Mouse (Mus musculus) hindbrain, embryonic 12.5 days (tissue): ENCODE results near the gene P4htm. TPM values are rescaled to one million over a fixed set of nuclear protein-coding genes. Genes with fewer than 3 reads are reported as not detected.
"Not testable (repeated sequence)": the region's sequence is repeated elsewhere in the genome, so short reads cannot be mapped to it uniquely, and the experiment has no call there.

Experiments used
- ATAC-seq: fragments of 200-750 bp; cut with Nextera tagmentation; 2 replicates; pipeline ENCODE4 v1.8.0; 2017; ENCODE audit warnings: moderate TSS enrichment; ENCODE audit not compliant: low FRiP score
- H3K27ac ChIP-seq: fragments of 300-500 bp; sonication (generic); 2 replicates; pipeline ENCODE4 v1.5.1; 2016; ENCODE audit warnings: mild to moderate bottlenecking
- H3K27me3 ChIP-seq: fragments of 300-500 bp; sonication (generic); 2 replicates; pipeline ENCODE4 v1.6.1; 2016; ENCODE audit warnings: mild to moderate bottlenecking
- H3K36me3 ChIP-seq: fragments of 300-500 bp; sonication (generic); 2 replicates; pipeline ENCODE4 v1.6.1; 2016; ENCODE audit warnings: mild to moderate bottlenecking
- H3K4me1 ChIP-seq: fragments of 300-500 bp; sonication (generic); 2 replicates; pipeline ENCODE4 v1.6.1; 2016
- H3K4me2 ChIP-seq: fragments of 300-500 bp; sonication (generic); replicated peaks from 2 replicates; pipeline ENCODE4 v1.6.1; 2016; ENCODE audit warnings: mild to moderate bottlenecking
- H3K4me3 ChIP-seq: fragments of 300-500 bp; sonication (generic); 2 replicates; pipeline ENCODE4 v1.5.1; 2016; ENCODE audit warnings: mild to moderate bottlenecking
- H3K9ac ChIP-seq: fragments of 300-500 bp; sonication (generic); 2 replicates; pipeline ENCODE4 v1.6.1; 2016; ENCODE audit warnings: mild to moderate bottlenecking, moderate library complexity
- H3K9me3 ChIP-seq: fragments of 300-500 bp; sonication (generic); replicated peaks from 2 replicates; pipeline ENCODE4 v1.6.1; 2016; ENCODE audit warnings: mild to moderate bottlenecking
- WGBS: fragments of 180-500 bp; shearing (Covaris S2); methylation state at CpG from one replicate; pipeline ENCODE4 v1.1.7; 2016; 5-methylcytosine and 5-hydroxymethylcytosine counted together
- polyA plus RNA-seq: library from polyadenylated mRNA; unstranded; fragments of >200 nt; fragmentation: Nextera tagmentation; extraction: Ambion mirVana; gene quantifications from 2 replicates; pipeline ENCODE4 v1.2.1, GENCODE M21; 2016

Gene P4htm
- 19.0 and 19.9 TPM in 2 replicates for polyA plus RNA-seq

- ATAC-seq: peak; percentile 82
- Histone ChIP-seq H3K9me3 (no peaks in the 10 kb centered on the region), H3K27ac (peak within 1 kb of the TSS; percentile 74), H3K9ac (peak within 1 kb of the TSS; percentile 78), H3K36me3 (no peaks in the 10 kb centered on the region), H3K4me1 (peaks cover 15% of the 10 kb centered on the region), H3K4me3 (peak within 1 kb of the TSS; percentile 69), H3K4me2 (peak within 1 kb of the TSS; percentile 83), H3K27me3 (no peaks in the 10 kb centered on the region)
- 3% methylated on average over 65 of the region's 69 CpGs for WGBS
Observed at GRCm38 (mm10) chr9:108596998-108597764, at the start of gene P4htm. TSS of gene P4htm (minus strand) at chr9:108597667.

GRCm38 (mm10) chr9:108639825-108640224 is 42.4 kb upstream of the P4htm start:
- no peak overlapping the region for H3K27ac ChIP-seq
- no peak overlapping the region for H3K9ac ChIP-seq
- no peak overlapping the region for H3K4me3 ChIP-seq
- no peaks in the 10 kb centered on the region for H3K9me3 ChIP-seq
- 89% methylated on average over 2 of the region's 2 CpGs for WGBS
- H3K27me3 ChIP-seq: no peaks in the 10 kb centered on the region
- H3K36me3 ChIP-seq: peaks cover 24% of the 10 kb centered on the region
- no peak overlapping the region for H3K4me2 ChIP-seq
- no peak for ATAC-seq
- H3K4me1 ChIP-seq: no peaks in the 10 kb centered on the region

DNA sequence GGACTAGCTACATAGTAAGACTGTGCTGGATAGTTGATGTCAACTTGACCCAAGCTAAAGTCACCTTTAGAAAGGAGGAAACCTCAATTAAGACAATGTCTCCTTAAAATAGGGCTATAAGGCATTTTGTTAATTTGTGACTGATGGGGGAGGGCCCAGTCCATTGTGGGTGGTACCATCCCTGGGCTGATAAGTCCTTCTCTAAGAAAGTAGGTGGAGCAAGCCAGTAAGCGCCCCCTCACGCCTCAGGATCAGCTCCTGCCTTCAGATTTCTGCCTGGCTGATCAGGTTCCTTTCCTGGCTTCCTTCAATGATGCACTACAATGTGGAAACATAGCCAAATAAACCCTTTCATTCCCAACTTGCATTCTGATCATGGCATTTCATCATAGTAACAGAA is 37.9 kb upstream of the P4htm start:
- no peaks in the 10 kb centered on the region for H3K4me1 ChIP-seq
- WGBS: 82% methylated on average over 2 of the region's 2 CpGs
- ATAC-seq: no peak
- no peak overlapping the region for H3K27ac ChIP-seq
- no peaks in the 10 kb centered on the region for H3K27me3 ChIP-seq
- H3K4me3 ChIP-seq: no peak overlapping the region
- peaks cover 11% of the 10 kb centered on the region for H3K36me3 ChIP-seq
- no peak overlapping the region for H3K9ac ChIP-seq
- no peak overlapping the region for H3K4me2 ChIP-seq
- H3K9me3 ChIP-seq: no peaks in the 10 kb centered on the region

DNA sequence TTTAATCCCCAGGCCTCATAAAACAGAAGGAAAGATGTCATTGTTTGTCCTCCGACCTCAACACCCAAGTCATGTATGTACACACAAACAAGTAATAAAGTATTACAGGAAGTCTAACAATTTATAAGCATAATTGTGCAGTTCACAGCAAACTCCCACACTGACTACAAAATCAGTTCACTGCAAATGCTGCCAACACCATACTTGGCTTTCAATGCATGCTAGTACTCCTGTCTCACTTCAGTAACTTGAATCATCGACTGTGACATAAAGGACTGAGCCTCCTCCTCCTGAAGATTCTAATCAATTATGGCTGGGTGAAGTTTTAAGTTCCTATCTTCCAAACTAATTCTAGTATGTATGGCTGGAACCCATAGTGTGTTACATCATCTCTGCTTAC is 36.4 kb upstream of the P4htm start:
- ATAC-seq: no peak
- Histone ChIP-seq H3K4me3 (no peak overlapping the region), H3K4me2 (no peak overlapping the region), H3K36me3 (0 out of 2 replicates have a peak, but pooled peaks cover 3% of the 10 kb centered on the region), H3K27me3 (no peaks in the 10 kb centered on the region), H3K9ac (no peak overlapping the region), H3K27ac (no peak overlapping the region), H3K9me3 (no peaks in the 10 kb centered on the region), H3K4me1 (no peaks in the 10 kb centered on the region)
- WGBS: 85% methylated on average over 2 of the region's 2 CpGs

- no peak overlapping the region for H3K27ac ChIP-seq
- 0 out of 2 replicates have a peak, but pooled peaks cover 7% of the 10 kb centered on the region for H3K36me3 ChIP-seq
- H3K9ac ChIP-seq: no peak overlapping the region
- no peak overlapping the region for H3K4me2 ChIP-seq
- no peak overlapping the region for H3K4me3 ChIP-seq
- WGBS: 90% methylated on average over 5 of the region's 5 CpGs
- ATAC-seq: no peak
- no peaks in the 10 kb centered on the region for H3K27me3 ChIP-seq
- no peaks in the 10 kb centered on the region for H3K4me1 ChIP-seq
- no peaks in the 10 kb centered on the region for H3K9me3 ChIP-seq
Observed at GRCm38 (mm10) chr9:108632375-108632774, 34.9 kb upstream of the P4htm start.

DNA sequence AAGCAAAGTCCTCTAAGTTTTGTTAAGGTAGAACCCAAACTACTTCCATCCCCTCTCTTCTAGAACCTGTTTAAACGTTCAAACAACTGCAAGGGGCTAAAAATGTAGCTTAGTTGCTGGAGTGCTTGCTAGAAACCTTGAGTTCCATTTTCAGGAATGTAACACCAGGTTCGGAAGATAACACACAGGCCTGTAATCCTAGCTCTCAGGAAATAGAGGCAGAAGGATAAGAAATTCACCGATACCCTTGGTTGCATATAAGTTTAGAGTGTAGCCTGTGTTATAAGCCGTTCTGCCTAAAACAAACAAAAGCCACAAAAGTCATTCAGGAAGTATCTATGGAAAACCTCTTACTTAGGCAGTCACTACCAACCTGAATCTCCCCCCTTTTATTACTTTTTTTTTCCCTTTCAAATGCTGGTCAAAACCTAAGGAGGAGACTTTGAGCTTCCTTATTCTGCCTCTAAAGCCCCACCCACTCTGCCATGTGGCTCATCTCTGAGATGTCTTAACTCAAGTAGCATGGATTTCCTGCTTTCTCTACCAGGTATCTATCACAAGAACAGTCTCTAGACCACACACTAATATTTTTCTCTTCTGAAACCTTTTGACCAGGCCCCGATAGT is 34.3 kb upstream of the P4htm start:
- 95% methylated on average over 5 of the region's 5 CpGs for WGBS
- no peak overlapping the region for H3K4me2 ChIP-seq
- no peaks in the 10 kb centered on the region for H3K4me1 ChIP-seq
- no peaks in the 10 kb centered on the region for H3K9me3 ChIP-seq
- 0 out of 2 replicates have a peak, but pooled peaks cover 7% of the 10 kb centered on the region for H3K36me3 ChIP-seq
- H3K4me3 ChIP-seq: no peak overlapping the region
- no peak for ATAC-seq
- H3K27me3 ChIP-seq: no peaks in the 10 kb centered on the region
- H3K9ac ChIP-seq: no peak overlapping the region
- H3K27ac ChIP-seq: no peak overlapping the region

- H3K4me2 ChIP-seq: no peak overlapping the region
- H3K27me3 ChIP-seq: no peaks in the 10 kb centered on the region
- H3K4me3 ChIP-seq: no peak overlapping the region
- H3K36me3 ChIP-seq: peaks cover 8% of the 10 kb centered on the region; the same call in 1 of the 2 replicates
- no peak for ATAC-seq
- no peak overlapping the region for H3K9ac ChIP-seq
- H3K9me3 ChIP-seq: no peaks in the 10 kb centered on the region
- no peaks in the 10 kb centered on the region for H3K4me1 ChIP-seq
- H3K27ac ChIP-seq: no peak overlapping the region
- WGBS: 85% methylated on average over 1 of the region's 1 CpGs
Observed at GRCm38 (mm10) chr9:108630683-108631082, 33.2 kb upstream of the P4htm start.

DNA sequence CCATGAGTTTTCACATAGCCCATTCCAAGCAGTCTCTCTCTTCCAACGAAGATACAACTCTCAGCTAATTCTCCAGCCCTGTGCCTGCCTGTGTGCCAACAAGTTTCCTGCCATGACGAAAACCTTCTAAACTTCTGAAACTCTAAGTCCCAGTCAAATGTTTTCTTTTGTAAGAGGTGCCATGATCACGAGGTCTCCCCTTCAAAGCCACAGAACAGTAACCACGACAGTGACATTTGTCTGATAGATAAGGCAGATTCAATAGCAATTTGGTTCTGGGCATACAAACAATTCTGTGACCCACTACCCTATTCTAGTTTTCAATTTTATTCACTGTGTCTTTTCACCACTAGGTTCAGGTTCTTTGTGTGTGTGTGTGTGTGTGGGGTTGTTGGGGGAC is 30.7 kb upstream of the P4htm start:
- Histone ChIP-seq H3K9me3 (no peaks in the 10 kb centered on the region), H3K36me3 (peaks cover 14% of the 10 kb centered on the region; the same call in 1 of the 2 replicates), H3K4me2 (no peak overlapping the region), H3K27me3 (no peaks in the 10 kb centered on the region), H3K9ac (no peak overlapping the region), H3K4me3 (no peak overlapping the region), H3K27ac (no peak overlapping the region), H3K4me1 (no peaks in the 10 kb centered on the region)
- 90% methylated on average over 4 of the region's 4 CpGs for WGBS
- no peak for ATAC-seq

DNA sequence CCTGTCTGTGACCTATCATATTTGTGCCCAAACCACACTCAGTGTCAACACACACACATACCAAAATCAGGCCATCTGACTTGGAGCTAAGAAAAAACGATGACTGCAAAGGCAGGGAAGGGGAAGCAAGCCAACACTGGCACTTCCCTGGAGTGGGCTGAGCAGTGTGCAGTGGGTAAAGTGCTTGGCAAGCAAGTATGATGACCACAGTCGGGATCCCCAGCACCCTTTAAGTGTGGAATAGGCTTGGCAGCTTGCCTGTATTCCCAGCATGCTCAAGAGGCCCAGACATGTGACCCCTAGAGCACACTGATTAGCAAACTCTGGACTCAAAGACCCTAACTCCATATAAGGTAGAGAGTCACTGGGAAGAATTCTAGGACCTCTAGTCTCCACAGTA is 29.0 kb upstream of the P4htm start:
- no peaks in the 10 kb centered on the region for H3K4me1 ChIP-seq
- 85% methylated on average over 2 of the region's 2 CpGs for WGBS
- H3K27me3 ChIP-seq: no peaks in the 10 kb centered on the region
- no peaks in the 10 kb centered on the region for H3K9me3 ChIP-seq
- H3K9ac ChIP-seq: no peak overlapping the region
- no peak overlapping the region for H3K4me2 ChIP-seq
- ATAC-seq: no peak
- peaks cover 14% of the 10 kb centered on the region; the same call in 1 of the 2 replicates for H3K36me3 ChIP-seq
- no peak overlapping the region for H3K4me3 ChIP-seq
- no peak overlapping the region for H3K27ac ChIP-seq

DNA sequence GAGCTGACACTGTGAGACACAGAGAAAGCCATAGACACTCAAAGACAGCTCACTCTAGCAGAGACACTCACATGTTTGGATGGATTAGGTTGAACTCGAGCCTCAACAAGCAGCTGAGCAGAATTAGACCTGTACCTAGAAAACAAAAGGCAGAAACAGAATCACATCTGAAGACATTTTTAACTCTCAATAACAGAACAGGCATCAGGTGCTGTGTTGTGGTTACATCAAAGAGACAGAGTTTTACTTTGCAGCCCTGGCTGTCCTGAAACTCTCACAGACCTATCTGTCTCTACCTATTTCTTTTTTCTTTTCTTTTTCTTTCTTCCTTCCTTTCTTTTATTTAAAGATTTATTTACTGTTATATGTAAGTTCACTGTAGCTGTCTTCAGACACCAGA is 19.8 kb upstream of the P4htm start:
- Histone ChIP-seq H3K4me3 (no peak overlapping the region), H3K9me3 (no peaks in the 10 kb centered on the region), H3K27me3 (no peaks in the 10 kb centered on the region), H3K27ac (no peak overlapping the region), H3K4me1 (no peaks in the 10 kb centered on the region), H3K4me2 (no peak overlapping the region), H3K9ac (no peak overlapping the region), H3K36me3 (peaks cover 50% of the 10 kb centered on the region)
- no peak for ATAC-seq
- WGBS: 90% methylated on average over 1 of the region's 1 CpGs

- Histone ChIP-seq H3K27ac (no peak overlapping the region), H3K36me3 (peaks cover 79% of the 10 kb centered on the region), H3K9ac (no peak overlapping the region), H3K4me2 (no peak overlapping the region), H3K4me3 (no peak overlapping the region), H3K27me3 (no peaks in the 10 kb centered on the region), H3K9me3 (no peaks in the 10 kb centered on the region), H3K4me1 (no peaks in the 10 kb centered on the region)
- WGBS: 96% methylated on average over 10 of the region's 10 CpGs
- no peak for ATAC-seq
Observed at GRCm38 (mm10) chr9:108611488-108611887, 14.0 kb upstream of the P4htm start.

GRCm38 (mm10) chr9:108608889-108609288 is 11.4 kb upstream of the P4htm start:
- Histone ChIP-seq H3K9me3 (no peaks in the 10 kb centered on the region), H3K4me3 (no peak overlapping the region), H3K27ac (no peak overlapping the region), H3K36me3 (peaks cover 93% of the 10 kb centered on the region), H3K4me1 (no peaks in the 10 kb centered on the region), H3K27me3 (no peaks in the 10 kb centered on the region), H3K9ac (no peak overlapping the region), H3K4me2 (no peak overlapping the region)
- ATAC-seq: no peak
- 95% methylated on average over 4 of the region's 4 CpGs for WGBS

GRCm38 (mm10) chr9:108607929-108608328 is 10.5 kb upstream of the P4htm start:
- ATAC-seq: not testable (repeated sequence)
- peaks cover 94% of the 10 kb centered on the region for H3K36me3 ChIP-seq

More at GRCm38 (mm10) chr9:108607929-108608328, 10.5 kb upstream of the P4htm start:
- not testable (repeated sequence) for H3K9me3 ChIP-seq, H3K4me1 ChIP-seq, H3K4me3 ChIP-seq, H3K27ac ChIP-seq, H3K27me3 ChIP-seq, H3K9ac ChIP-seq, H3K4me2 ChIP-seq
- WGBS: 93% methylated on average over 5 of the region's 5 CpGs
